Mouse (Mus musculus): ENCODE measurements at regions not wholly inside any gene's neighbourhood (a gene's known extent, or its start where the extent isn't known, plus 50 kb on each side); places are given as distances from the start of the nearest gene placed in this dataset.

GRCm38 (mm10) chr12:104591571-104591970 is 118.4 kb upstream of the Gsc start:
- no peak overlapping the region for H3K4me3 ChIP-seq (ENCODE audit: low read length)
- WGBS, result 80% methylated on average over 7 of the region's 7 CpGs
- H3K4me2 ChIP-seq (ENCODE audit: low read depth, low read length), result no peak overlapping the region
- H3K4me1 ChIP-seq (ENCODE audit: control insufficient read depth, insufficient read depth, low read length), result 0 out of 2 replicates have a peak, but pooled peaks cover 4% of the 10 kb centered on the region
- no peaks in the 10 kb centered on the region for H3K9me3 ChIP-seq (replicated peaks; ENCODE audit: control insufficient read depth, low read length)
- no peaks in the 10 kb centered on the region for H3K36me3 ChIP-seq (ENCODE audit: control insufficient read depth, insufficient read depth)
- H3K27ac ChIP-seq (ENCODE audit: low read length), result no peak overlapping the region
- ATAC-seq (replicated peaks; ENCODE audit: extremely low read depth, insufficient read depth, low FRiP score), result no peak
- peaks cover 2% of the 10 kb centered on the region for H3K27me3 ChIP-seq (ENCODE audit: control insufficient read depth, insufficient read depth, low read length)
- no peak overlapping the region for H3K9ac ChIP-seq (ENCODE audit: low read length)

GRCm38 (mm10) chr12:104590291-104590690 is 117.2 kb upstream of the Gsc start:
- H3K4me2 ChIP-seq (ENCODE audit: low read depth, low read length), result no peak overlapping the region
- H3K27me3 ChIP-seq (ENCODE audit: control insufficient read depth, insufficient read depth, low read length), result peaks cover 6% of the 10 kb centered on the region
- H3K36me3 ChIP-seq (ENCODE audit: control insufficient read depth, insufficient read depth), result no peaks in the 10 kb centered on the region
- H3K9ac ChIP-seq (ENCODE audit: low read length), result no peak overlapping the region
- no peak overlapping the region for H3K4me3 ChIP-seq (ENCODE audit: low read length)
- no peak overlapping the region for H3K27ac ChIP-seq (ENCODE audit: low read length)
- 80% methylated on average over 8 of the region's 8 CpGs for WGBS
- no peaks in the 10 kb centered on the region for H3K9me3 ChIP-seq (replicated peaks; ENCODE audit: control insufficient read depth, low read length)
- no peak for ATAC-seq (replicated peaks; ENCODE audit: extremely low read depth, insufficient read depth, low FRiP score)
- H3K4me1 ChIP-seq (ENCODE audit: control insufficient read depth, insufficient read depth, low read length), result 0 out of 2 replicates have a peak, but pooled peaks cover 4% of the 10 kb centered on the region

GRCm38 (mm10) chr12:104584408-104584807 is 111.3 kb upstream of the Gsc start:
- Histone ChIP-seq H3K4me2 (ENCODE audit: low read depth, low read length) (peak overlapping the region; percentile 35; the same call in 1 of the 2 replicates), H3K27ac (ENCODE audit: low read length) (no peak overlapping the region), H3K36me3 (ENCODE audit: control insufficient read depth, insufficient read depth) (no peaks in the 10 kb centered on the region), H3K9me3 (replicated peaks; ENCODE audit: control insufficient read depth, low read length) (no peaks in the 10 kb centered on the region), H3K9ac (ENCODE audit: low read length) (no peak overlapping the region), H3K27me3 (ENCODE audit: control insufficient read depth, insufficient read depth, low read length) (peaks cover 12% of the 10 kb centered on the region), H3K4me3 (ENCODE audit: low read length) (no peak overlapping the region), H3K4me1 (ENCODE audit: control insufficient read depth, insufficient read depth, low read length) (no peaks in the 10 kb centered on the region)
- WGBS, result 66% methylated on average over 9 of the region's 9 CpGs
- no peak for ATAC-seq (replicated peaks; ENCODE audit: extremely low read depth, insufficient read depth, low FRiP score)

GRCm38 (mm10) chr12:104580796-104581195 is 107.7 kb upstream of the Gsc start:
- H3K27ac ChIP-seq (ENCODE audit: low read length), result no peak overlapping the region
- no peaks in the 10 kb centered on the region for H3K4me1 ChIP-seq (ENCODE audit: control insufficient read depth, insufficient read depth, low read length)
- no peaks in the 10 kb centered on the region for H3K9me3 ChIP-seq (replicated peaks; ENCODE audit: control insufficient read depth, low read length)
- no peak overlapping the region for H3K9ac ChIP-seq (ENCODE audit: low read length)
- H3K36me3 ChIP-seq (ENCODE audit: control insufficient read depth, insufficient read depth), result no peaks in the 10 kb centered on the region
- H3K4me3 ChIP-seq (ENCODE audit: low read length), result no peak overlapping the region
- no peak overlapping the region for H3K4me2 ChIP-seq (ENCODE audit: low read depth, low read length)
- 54% methylated on average over 7 of the region's 7 CpGs for WGBS
- ATAC-seq (replicated peaks; ENCODE audit: extremely low read depth, insufficient read depth, low FRiP score), result no peak
- H3K27me3 ChIP-seq (ENCODE audit: control insufficient read depth, insufficient read depth, low read length), result peaks cover 14% of the 10 kb centered on the region

- Histone ChIP-seq H3K36me3 (ENCODE audit: control insufficient read depth, insufficient read depth) (no peaks in the 10 kb centered on the region), H3K4me1 (ENCODE audit: control insufficient read depth, insufficient read depth, low read length) (no peaks in the 10 kb centered on the region), H3K9me3 (replicated peaks; ENCODE audit: control insufficient read depth, low read length) (no peaks in the 10 kb centered on the region), H3K9ac (ENCODE audit: low read length) (no peak overlapping the region), H3K27ac (ENCODE audit: low read length) (no peak overlapping the region), H3K4me2 (ENCODE audit: low read depth, low read length) (no peak overlapping the region), H3K27me3 (ENCODE audit: control insufficient read depth, insufficient read depth, low read length) (peaks cover under 1% of the 10 kb centered on the region; the same call in 1 of the 2 replicates), H3K4me3 (ENCODE audit: low read length) (no peak overlapping the region)
- WGBS, result 78% methylated on average over 17 of the region's 17 CpGs
- no peak for ATAC-seq (replicated peaks; ENCODE audit: extremely low read depth, insufficient read depth, low FRiP score)
These were observed 94.5 kb upstream of the Gsc start for GRCm38 (mm10) chr12:104567622-104568021.

- no peak overlapping the region for H3K9ac ChIP-seq (ENCODE audit: low read length)
- H3K27me3 ChIP-seq (ENCODE audit: control insufficient read depth, insufficient read depth, low read length), result 0 out of 2 replicates have a peak, but pooled peaks cover 2% of the 10 kb centered on the region
- no peak overlapping the region for H3K4me2 ChIP-seq (ENCODE audit: low read depth, low read length)
- H3K9me3 ChIP-seq (replicated peaks; ENCODE audit: control insufficient read depth, low read length), result no peaks in the 10 kb centered on the region
- H3K4me1 ChIP-seq (ENCODE audit: control insufficient read depth, insufficient read depth, low read length), result 0 out of 2 replicates have a peak, but pooled peaks cover 2% of the 10 kb centered on the region
- ATAC-seq (replicated peaks; ENCODE audit: extremely low read depth, insufficient read depth, low FRiP score), result no peak
- H3K27ac ChIP-seq (ENCODE audit: low read length), result no peak overlapping the region
- H3K4me3 ChIP-seq (ENCODE audit: low read length), result no peak overlapping the region
- 48% methylated on average over 5 of the region's 5 CpGs for WGBS
- H3K36me3 ChIP-seq (ENCODE audit: control insufficient read depth, insufficient read depth), result no peaks in the 10 kb centered on the region
These were observed 89.8 kb upstream of the Gsc start for GRCm38 (mm10) chr12:104562961-104563360.

- Histone ChIP-seq H3K4me1 (ENCODE audit: control insufficient read depth, insufficient read depth, low read length) (0 out of 2 replicates have a peak, but pooled peaks cover 2% of the 10 kb centered on the region), H3K4me3 (ENCODE audit: low read length) (no peak overlapping the region), H3K27ac (ENCODE audit: low read length) (no peak overlapping the region), H3K9ac (ENCODE audit: low read length) (no peak overlapping the region), H3K36me3 (ENCODE audit: control insufficient read depth, insufficient read depth) (no peaks in the 10 kb centered on the region), H3K27me3 (ENCODE audit: control insufficient read depth, insufficient read depth, low read length) (0 out of 2 replicates have a peak, but pooled peaks cover 2% of the 10 kb centered on the region), H3K9me3 (replicated peaks; ENCODE audit: control insufficient read depth, low read length) (no peaks in the 10 kb centered on the region), H3K4me2 (ENCODE audit: low read depth, low read length) (no peak overlapping the region)
- ATAC-seq (replicated peaks; ENCODE audit: extremely low read depth, insufficient read depth, low FRiP score), result 0 out of 2 replicates have a peak, but pooled peaks have one; percentile 26
- 41% methylated on average over 14 of the region's 14 CpGs for WGBS
These were observed 87.9 kb upstream of the Gsc start for GRCm38 (mm10) chr12:104560934-104561565.

- Histone ChIP-seq H3K27me3 (ENCODE audit: control insufficient read depth, insufficient read depth, low read length) (0 out of 2 replicates have a peak, but pooled peaks cover 2% of the 10 kb centered on the region), H3K4me2 (ENCODE audit: low read depth, low read length) (no peak overlapping the region), H3K9ac (ENCODE audit: low read length) (no peak overlapping the region), H3K4me3 (ENCODE audit: low read length) (no peak overlapping the region), H3K27ac (ENCODE audit: low read length) (no peak overlapping the region), H3K4me1 (ENCODE audit: control insufficient read depth, insufficient read depth, low read length) (peaks cover 2% of the 10 kb centered on the region; the same call in 1 of the 2 replicates), H3K36me3 (ENCODE audit: control insufficient read depth, insufficient read depth) (no peaks in the 10 kb centered on the region), H3K9me3 (replicated peaks; ENCODE audit: control insufficient read depth, low read length) (no peaks in the 10 kb centered on the region)
- WGBS, result 43% methylated on average over 4 of the region's 4 CpGs
- peak; percentile 37; the same call in 1 of the 2 replicates for ATAC-seq (replicated peaks; ENCODE audit: extremely low read depth, insufficient read depth, low FRiP score)
These were observed 84.6 kb upstream of the Gsc start for GRCm38 (mm10) chr12:104557761-104558160.

- ATAC-seq (replicated peaks; ENCODE audit: extremely low read depth, insufficient read depth, low FRiP score), result no peak
- WGBS, result 63% methylated on average over 10 of the region's 10 CpGs
- no peak overlapping the region for H3K27ac ChIP-seq (ENCODE audit: low read length)
- no peak overlapping the region for H3K4me2 ChIP-seq (ENCODE audit: low read depth, low read length)
- no peak overlapping the region for H3K4me3 ChIP-seq (ENCODE audit: low read length)
- H3K27me3 ChIP-seq (ENCODE audit: control insufficient read depth, insufficient read depth, low read length), result 0 out of 2 replicates have a peak, but pooled peaks cover 2% of the 10 kb centered on the region
- peaks cover 2% of the 10 kb centered on the region; the same call in 1 of the 2 replicates for H3K4me1 ChIP-seq (ENCODE audit: control insufficient read depth, insufficient read depth, low read length)
- no peaks in the 10 kb centered on the region for H3K9me3 ChIP-seq (replicated peaks; ENCODE audit: control insufficient read depth, low read length)
- H3K36me3 ChIP-seq (ENCODE audit: control insufficient read depth, insufficient read depth), result no peaks in the 10 kb centered on the region
- H3K9ac ChIP-seq (ENCODE audit: low read length), result no peak overlapping the region
These were observed 84.2 kb upstream of the Gsc start for GRCm38 (mm10) chr12:104557307-104557706.
